Mouse (Mus musculus) adrenal gland, adult 18-20 months (tissue): ENCODE results near the gene Olfr458. TPM values are rescaled to one million over a fixed set of nuclear protein-coding genes. Genes with fewer than 3 reads are reported as not detected.
"Not testable (repeated sequence)": the region's sequence is repeated elsewhere in the genome, so short reads cannot be mapped to it uniquely, and the experiment has no call there.

Experiments
- DNase-seq, 2 experiments: peaks; one replicate each; pipeline ENCODE4 v3.0.0; 2021 to 2022; ENCODE audit warnings: low spot score in 2 of 2
- long read RNA-seq, 2 experiments: library from polyadenylated mRNA; stranded (forward); transcript quantifications; one replicate each; pipeline ENCODE4 v2.0.0; 2021
- total RNA-seq, 2 experiments: library from RNA; stranded (reverse); gene quantifications; 1 replicate in 1 of 2; 2 replicates in 1 of 2; pipeline ENCODE4 v1.2.3; 2021

Gene Olfr458
- total RNA-seq, result not detected
- long read RNA-seq, experiment 1, result 0 reads
- long read RNA-seq, experiment 2, result 0 reads

DNA sequence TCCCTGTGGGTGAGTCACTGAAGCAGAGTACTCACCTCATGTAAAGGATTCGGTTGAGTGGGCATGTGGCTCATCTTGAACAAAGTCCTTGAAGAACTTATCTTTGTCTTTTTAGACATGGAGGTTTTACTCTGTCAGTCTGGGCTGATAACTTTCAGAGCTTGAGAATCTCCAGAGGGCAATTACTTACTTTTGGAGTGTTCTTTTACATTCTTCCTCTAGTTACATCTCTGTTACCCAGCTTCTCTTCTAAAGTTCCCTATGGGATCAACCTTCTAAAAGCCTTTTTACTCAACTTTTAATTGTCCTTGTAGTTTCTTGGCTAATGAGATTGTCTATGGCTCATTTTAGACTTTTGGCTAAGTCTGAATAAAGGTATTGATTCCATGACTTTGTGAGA is at the start of gene Olfr458:
TSS of gene Olfr458 (minus strand) at position 101 of the 400 bp plus-strand sequence.
- DNase-seq, result no peak

DNA sequence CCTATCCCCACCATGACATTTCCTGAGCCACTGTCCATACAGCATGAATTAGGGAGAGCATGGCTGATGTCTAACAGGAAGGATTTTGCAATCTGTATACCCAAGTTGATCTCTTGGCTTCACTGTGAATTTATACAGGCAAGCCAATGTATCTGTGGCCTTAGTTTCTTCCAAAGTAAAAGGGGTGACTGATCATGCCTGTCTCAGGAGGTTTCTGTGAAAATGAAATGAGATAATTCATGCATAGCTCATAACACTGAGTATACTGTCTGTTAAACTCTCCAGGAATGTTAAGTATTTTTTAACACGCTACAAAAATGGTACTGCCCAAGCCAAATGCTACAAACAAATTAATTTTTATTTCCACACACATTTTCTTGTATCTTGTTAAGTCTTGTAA is 48.5 kb upstream of the Olfr458 start:
- DNase-seq, result no peak

DNA sequence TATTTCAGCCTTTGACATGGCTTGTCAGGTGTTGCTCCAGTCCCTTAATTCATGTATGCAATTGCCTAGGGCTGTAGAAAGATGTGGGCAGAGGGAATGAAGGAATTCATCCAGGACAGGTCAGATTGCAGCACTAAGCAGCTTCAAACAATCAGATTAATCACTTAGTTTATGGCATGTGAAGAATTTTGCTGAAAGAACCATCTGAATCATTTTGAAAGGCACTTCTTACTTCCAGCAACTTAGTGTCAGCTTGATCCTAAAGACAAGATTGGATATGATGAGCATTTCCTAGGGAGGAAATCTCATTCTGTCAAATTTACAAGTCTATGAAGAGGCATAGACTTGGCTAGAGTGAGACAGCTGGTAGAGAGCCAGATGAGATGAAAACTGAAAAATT is 44.3 kb upstream of the Olfr458 start:
- no peak for DNase-seq

DNA sequence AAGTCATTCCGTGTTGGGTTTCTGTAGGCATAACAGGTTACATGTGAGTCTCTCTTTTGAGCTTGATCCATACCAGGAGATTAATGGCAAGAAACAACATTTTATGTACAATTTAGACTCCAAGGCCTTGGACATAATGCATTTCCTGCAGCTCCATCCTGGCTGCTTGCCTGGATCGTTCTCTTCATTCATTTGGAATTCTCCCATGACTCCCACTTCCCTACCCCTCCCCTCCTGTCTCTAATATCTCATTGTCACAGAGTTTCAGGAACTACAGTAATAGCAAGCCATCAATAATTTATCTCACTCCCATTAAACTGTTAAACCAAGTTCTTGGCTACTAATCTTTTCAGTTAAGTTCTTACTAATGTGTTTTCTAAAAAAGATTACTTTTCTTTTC is 38.5 kb upstream of the Olfr458 start:
- DNase-seq, result no peak

DNA sequence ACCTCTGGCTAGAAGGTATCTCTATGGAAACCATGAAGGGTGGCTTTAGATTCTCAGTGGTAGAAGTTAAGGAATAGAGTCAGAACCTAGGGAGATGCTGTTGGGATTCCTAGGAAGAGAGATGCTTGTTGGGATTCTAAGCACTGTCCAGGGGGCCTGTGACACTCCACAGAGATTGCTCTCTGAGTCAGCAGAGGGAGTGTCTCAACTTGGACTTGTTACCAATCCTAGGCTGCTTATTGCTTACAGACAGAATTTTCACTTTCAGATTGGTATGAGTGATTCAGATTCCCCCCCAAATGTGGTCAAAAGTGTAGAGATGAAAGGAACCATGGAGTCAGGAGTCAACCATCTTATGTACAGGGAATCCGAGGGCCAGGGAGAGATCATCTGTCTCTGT is 24.7 kb upstream of the Olfr458 start:
- DNase-seq, result no peak

DNA sequence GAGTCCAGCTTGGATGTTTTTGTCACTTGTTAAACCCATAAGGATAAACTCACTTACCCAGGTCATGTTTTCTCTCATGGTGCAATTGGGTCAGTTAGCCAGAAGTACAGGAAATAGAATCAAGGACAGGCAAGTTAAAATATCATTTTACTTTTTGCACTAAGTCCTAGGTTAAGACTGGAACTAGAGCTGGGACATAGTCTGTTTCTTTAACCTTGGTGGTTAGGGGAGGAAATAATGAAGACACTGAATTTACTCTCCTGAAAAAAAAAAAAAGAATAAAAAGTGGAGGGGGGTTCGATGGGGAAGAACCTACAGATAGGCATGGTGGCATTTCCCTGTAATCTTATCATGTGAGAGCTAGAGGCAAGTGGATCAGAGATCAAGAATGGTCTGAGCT is 22.1 kb upstream of the Olfr458 start, which contains the start of gene Olfr456:
TSS of gene Olfr456 (minus strand) at position 101 of the 400 bp plus-strand sequence.
- DNase-seq, result no peak

DNA sequence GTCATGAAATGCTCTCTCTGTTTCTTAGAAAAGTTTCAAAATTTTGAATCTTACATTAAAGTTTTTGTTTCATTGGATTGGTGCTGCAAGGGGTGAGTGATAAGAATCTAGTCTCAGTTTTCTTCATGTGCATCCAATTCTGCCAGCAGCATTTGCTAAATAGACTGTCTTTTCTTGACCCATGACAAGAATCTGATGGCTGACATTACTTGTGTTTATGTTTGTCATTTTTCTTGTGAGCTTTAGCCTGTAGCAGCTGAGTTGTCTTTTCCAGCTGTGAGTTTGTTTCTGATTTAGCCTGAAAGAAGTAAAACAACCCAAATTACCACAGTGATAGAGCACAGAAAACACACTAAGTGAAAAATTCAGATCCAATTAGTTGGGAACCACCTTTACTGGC is 19.6 kb upstream of the Olfr458 start:
- no peak for DNase-seq

DNA sequence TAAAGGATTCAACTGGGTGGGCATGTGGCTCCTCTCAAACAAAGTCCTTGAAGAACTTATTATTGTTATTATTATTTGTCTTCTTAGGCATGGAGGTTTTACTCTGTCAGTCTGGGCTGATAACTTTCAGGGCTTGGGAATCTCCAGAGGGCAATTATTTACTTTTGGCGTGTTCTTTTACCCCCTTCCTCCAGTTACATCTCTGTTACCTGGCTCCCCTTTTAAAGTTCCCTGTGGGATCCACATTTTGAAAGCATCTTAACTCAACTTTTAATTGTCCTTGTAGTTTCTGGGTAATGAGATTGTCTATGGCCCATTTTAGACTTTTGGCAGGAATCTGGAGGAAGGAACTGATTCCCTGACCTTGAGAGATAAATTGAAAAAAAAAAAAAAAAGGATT is 11.2 kb upstream of the Olfr458 start, which contains the start of gene Olfr457:
TSS of gene Olfr457 (minus strand) at position 101 of the 400 bp plus-strand sequence.
- DNase-seq, result no peak

DNA sequence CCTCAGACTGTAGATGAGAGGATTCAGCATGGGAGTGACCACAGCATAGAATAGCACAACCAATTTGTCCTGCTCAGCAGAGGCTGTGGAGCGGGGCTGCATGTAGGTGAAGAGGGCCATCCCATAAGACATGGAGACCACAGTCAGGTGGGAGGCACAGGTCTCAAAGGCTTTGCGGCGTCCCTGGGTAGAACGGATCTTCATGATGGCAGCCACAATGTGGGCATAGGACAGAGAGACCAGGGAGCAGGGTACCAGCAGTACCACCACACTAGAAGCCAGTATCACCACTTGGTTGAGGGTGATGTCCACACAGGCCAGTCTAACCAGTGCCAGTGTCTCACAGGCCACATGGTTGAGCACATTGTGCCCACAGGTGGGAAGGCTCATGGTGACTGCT is 6.3 kb upstream of the Olfr458 start:
- DNase-seq, result not testable (repeated sequence)

DNA sequence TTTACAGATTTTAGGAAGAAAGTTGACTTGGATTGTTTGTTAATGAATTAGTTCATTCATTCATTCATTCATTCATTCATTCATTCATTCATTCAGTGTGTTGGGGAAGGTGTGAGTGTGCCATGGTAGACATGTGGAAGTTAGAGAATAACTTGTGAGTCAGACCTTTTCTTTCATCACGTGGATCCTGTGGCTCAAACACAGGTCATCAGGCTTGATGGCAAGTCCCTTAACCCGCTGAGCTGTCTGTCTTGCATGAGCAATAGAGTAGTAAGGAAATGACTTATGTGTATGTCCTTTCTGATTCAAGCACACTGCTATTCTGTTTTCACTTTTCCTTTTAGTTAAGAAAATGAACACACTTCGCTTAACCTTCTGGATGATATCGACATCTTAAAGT is 5.5 kb upstream of the Olfr458 start:
- no peak for DNase-seq

DNA sequence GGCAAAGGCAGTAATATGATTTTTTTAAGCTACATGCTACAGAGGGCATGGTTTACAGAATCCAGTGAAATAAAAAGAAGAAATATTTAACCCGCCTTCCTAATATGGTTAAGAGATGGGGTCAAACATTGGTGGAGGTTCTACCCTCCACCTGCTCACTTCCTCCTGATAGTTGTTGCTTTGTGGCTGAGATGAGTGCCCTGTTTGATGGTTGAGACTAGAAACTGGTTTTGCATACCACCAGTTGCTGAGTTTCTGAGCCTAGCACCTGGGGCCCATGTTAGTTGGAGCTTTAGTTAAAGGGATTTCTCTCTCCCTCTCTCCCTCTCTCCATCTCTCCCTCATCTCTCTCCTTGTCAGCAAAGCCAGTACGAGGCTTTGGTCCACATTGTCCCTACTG is 17.6 kb downstream of the Olfr458 start:
- DNase-seq, result no peak

DNA sequence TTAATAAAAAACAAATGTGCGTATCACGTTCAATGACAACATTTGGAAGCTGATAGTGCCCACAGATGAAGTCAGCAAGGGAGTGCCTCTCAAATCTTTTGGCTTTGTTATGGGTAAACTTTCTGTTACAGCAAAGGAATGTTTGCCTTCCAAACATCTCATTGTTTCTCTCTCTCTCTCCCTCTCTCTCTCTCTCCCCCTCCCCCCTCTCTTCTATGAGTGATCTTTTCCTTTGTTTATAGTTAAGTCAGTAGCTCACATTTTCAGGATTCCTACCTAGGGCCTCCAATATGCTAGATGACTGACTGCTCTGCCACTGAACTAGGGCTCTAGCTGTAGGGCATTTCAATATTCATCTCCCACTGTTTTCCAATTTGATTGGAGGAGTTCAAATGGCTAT is 20.5 kb downstream of the Olfr458 start:
- no peak for DNase-seq

DNA sequence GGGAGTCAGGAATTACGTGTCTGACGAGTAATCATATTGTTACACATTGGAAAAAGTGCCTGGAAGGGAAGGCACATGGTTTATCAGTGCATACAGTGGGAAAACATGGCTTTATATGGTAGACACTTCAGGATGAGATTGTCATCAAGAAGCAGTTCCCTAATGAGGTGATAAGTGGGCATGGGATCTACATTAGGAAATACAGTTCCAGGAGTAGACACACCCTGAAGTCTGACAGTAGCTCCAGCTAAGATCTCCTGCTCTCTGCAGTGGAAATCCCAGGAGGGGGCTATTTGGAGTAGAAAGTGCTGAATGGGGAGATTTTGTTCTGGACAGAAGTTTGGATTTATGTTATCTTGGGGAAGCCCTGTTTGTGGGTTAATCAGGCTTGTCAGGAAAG is 23.6 kb downstream of the Olfr458 start:
- DNase-seq, result no peak

DNA sequence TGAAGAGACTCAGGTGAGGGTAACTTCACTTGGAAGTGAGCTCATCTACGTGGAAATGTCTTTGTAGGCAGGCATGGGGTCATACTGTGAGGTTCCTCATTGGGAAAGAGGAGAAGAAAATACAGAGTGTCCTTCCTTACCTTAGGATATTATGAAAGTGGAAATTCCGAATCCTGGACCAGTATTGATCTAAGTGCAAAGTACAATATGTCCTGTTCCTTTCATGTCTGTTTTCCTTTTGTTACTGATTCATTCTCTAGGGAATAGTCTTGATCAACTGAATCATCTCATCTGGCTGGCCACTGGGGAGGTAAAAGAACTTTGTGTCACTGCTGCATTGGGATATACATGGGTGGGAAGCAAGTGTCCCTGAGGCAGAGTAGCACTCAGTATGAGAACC is 29.5 kb downstream of the Olfr458 start:
- no peak for DNase-seq

DNA sequence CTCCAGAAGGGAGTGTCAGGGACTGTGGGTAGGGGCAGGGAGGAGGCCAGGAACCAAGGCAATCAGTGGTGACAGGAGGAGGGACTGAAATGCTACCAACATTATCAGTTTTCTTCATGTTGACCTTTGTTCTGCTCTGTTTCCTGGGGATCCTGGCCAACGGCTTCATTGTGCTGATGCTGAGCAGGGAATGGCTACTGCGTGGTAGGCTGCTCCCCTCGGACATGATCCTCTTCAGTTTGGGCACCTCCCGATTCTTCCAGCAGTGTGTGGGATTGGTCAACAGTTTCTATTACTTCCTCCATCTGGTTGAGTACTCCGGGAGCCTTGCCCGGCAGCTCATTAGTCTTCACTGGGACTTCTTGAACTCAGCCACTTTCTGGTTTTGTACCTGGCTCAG is 30.6 kb downstream of the Olfr458 start, which contains the start of gene Tas2r126:
TSS of gene Tas2r126 (plus strand) at position 90 of the 400 bp plus-strand sequence.
- DNase-seq, result no peak

DNA sequence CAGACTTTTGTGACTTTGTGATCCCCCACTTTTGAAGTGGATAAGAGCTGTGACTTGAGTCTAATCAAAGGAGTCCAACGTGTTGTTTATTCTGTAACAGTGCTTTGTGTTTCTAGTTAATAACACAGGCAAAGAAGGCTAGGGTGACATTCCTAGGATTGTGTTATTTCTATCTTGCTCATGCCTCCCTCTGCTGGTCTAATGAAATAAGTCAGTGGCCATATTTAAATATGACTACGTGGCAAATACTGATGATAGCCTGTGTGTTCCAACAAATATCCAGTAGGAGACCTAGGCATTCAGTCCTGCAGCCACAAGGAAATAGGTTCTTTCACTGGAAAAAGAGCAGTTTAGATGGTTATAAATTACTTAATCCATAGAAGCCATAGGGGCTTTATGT is 31.4 kb downstream of the Olfr458 start:
- DNase-seq, result no peak

DNA sequence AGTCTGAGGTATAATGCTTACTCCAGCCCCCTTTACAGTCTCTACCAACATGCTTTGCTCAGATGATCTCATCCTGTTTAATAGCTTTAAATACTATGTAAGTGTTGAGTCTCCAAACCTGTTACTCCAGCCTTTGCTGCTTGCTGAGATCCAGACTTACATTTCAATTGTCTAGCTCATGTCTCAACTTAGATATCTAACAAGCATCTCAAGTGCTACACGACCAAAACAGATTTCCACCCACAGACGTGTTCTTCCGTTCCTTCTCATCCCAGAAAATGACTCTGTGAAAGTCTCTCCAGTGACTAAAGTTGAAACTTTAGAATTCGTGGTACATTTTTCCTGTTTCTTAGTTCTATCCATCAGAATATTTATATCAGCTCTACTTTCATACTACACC is 38.7 kb downstream of the Olfr458 start:
- DNase-seq, result no peak

DNA sequence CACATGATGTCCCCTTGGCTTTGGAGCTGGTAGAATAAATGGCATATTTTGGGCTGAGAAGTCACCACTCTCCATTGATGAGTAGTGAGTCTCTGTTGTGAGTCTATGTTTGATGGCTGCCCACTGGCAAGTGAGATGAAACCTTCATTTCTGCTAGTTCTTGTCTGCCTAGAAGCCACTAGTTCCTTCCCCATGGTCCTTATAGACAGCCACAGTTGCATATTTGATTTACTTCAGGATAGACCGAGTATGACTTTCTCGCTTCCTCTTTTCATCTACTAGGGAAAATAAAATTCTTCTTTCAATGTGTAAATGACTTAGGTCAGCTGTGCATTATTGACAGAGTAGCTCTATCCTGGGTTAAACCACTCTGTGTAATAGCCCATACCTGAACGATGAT is 40.5 kb downstream of the Olfr458 start:
- DNase-seq, result no peak

DNA sequence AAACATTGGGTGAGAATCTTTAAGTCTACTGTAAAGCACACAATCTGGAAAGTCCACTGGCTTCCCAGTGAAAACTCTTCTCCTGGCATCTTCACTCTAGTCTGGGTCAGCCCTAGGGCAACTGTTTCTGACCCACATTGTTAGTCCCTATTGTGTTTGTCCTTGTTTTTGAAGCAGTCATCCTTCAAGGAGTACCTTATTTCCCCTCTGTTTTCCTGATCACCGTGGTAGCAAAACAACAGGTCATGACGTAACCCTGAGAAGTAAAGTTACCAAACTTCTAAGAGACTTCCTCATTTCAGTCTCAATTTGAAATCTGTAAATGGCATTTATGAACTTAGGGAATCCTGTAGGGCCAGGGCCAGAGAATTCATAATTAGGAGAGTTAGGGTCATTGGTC is 43.6 kb downstream of the Olfr458 start:
- no peak for DNase-seq

DNA sequence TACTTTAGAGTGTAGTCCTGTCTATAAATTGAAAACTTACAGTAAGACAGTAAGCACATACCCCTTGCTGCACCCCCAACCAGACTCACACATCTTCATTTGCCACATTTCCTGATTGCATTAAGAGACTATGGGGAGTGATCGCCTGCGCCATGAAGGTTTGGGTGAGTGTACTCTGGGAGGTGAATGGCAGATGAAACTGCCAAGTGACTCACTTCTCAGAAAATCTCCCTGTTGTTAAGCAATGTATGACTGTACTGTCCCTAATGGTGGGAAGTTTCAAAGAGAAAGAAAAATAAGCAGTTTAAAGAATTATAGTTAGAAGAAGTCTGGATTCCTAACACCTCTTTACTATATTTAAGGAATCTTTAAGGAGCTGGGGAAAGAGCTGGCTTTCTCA is 45.6 kb downstream of the Olfr458 start:
- DNase-seq, result no peak
